Mouse (Mus musculus): ENCODE data around the gene Grip2. TPM values are rescaled to one million over a fixed set of nuclear protein-coding genes. Genes with fewer than 3 reads are reported as not detected.
A peak's percentile ranks its signal among the peaks of the same experiment; 100 is the strongest.

The Grip2 gene
- total RNA-seq, 2 experiments from 2014 or later, result 7.2 to 7.4 TPM

- peak; percentile 91 to 95 for DNase-seq
Observed at GRCm38 (mm10) chr6:91729677-91730127, 97.3 kb downstream of the Grip2 start.

GRCm38 (mm10) chr6:91728939-91729619 is 98.0 kb downstream of the Grip2 start:
- DNase-seq, result peak in 1 of 2 experiments; percentile 36

- DNase-seq, result peak; percentile 46 to 60
Observed at GRCm38 (mm10) chr6:91727361-91727760, 99.7 kb downstream of the Grip2 start.

GRCm38 (mm10) chr6:91721215-91721701 is 105.8 kb downstream of the Grip2 start:
- DNase-seq, result peak; percentile 62 to 89

DNA sequence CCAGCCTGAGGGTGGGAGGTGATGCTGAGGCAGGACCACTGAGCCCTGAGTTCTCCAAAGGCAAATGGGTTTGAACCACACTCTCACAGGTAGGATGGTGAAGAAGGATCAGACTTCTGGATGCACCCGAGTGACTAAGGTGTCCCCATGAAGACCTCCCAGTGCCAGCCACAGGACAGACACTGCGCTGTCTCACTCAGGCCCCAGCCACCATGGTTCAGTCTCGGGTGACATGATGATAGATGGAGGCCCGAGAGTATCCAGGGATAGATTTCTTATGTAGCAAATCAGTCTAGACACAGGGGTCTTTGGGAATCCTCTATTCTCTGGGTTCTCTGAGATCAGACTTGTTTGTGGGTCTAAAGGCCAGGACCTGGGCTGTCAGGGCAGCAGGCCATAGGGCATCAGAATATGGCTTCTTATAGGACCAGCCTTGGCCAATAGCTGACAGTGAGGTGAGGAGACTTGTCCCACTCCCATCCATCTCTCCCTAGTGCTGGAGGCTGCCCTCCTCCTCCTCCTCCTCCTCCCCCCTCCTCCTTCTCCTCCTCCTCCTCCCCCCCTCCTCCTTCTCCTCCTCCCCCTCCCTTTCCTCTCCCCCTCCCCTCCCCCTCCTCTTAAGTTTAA is 106.3 kb downstream of the Grip2 start:
- no peak for DNase-seq

DNA sequence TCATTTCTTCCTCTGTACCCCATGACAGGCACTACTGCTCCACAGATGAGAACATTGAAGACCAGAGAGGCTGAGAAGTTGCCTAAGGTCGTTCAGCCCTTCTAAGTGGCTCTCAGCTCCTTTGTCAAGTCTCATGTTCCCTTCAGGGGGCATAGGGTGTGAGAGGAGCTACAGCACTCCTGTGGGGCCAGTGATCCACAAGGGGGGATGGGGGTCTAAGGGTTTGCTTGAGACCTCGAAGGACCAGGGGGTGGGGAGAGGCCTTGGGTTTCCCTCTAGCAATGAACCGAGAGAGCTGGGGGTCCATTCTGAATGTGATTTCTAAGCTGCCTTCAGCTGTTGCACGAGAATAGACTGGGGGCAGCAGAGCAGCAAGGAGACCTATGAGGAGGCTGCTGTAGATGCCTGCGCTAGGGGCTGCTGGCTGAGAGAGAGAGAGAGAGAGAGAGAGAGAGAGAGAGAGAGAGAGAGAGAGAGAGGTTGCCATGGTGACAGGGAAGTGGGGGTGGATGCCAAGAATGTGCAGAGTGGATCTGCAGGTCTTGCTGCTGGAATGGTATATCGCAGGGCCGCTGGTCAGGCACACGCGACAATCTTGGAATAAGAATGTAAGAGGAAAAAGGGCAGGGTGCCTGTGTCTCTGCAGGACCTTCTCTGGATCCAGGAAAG is 107.1 kb downstream of the Grip2 start:
- DNase-seq, result no peak

DNA sequence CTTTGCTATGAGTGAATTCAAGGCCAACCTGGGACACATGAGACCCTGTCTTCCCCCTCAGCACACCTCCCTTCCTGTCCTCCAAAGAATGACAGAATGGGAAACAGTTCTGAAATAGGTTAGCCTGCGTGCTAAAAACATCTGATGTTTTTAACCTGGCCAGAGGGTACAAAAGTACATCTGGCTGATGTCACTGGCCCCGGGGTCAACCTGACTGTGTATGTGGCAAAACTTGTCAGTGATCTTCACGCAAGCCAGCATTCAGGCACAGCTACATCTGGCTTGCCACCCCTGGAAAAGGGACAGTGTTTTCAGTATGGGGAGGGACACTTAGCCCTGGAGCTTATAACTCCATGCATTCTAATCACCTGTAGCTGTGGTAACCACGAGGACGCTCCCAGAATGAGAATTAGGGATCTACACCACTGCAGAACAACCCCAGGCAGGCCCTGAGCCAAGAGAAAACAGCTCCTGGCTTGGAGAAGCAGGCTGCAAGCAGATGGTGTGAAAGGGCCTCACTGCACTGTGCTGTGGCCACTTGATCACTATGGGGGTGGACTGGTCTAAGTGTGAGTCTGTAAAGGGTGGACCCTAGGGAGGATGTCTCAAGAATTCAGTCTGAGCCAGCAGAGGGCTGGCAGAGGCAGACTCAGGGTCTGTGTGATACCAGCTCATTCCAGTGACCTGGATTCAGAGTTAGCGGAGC is 107.9 kb downstream of the Grip2 start:
- peak; percentile 56 to 64 for DNase-seq

- DNase-seq, result no peak
Observed at GRCm38 (mm10) chr6:91718603-91719002, 108.4 kb downstream of the Grip2 start.

GRCm38 (mm10) chr6:91718067-91718466 is 109.0 kb downstream of the Grip2 start:
- no peak for DNase-seq

- DNase-seq, result peak in 1 of 2 experiments; percentile 68
Observed at GRCm38 (mm10) chr6:91715988-91716810, 110.9 kb downstream of the Grip2 start.

DNA sequence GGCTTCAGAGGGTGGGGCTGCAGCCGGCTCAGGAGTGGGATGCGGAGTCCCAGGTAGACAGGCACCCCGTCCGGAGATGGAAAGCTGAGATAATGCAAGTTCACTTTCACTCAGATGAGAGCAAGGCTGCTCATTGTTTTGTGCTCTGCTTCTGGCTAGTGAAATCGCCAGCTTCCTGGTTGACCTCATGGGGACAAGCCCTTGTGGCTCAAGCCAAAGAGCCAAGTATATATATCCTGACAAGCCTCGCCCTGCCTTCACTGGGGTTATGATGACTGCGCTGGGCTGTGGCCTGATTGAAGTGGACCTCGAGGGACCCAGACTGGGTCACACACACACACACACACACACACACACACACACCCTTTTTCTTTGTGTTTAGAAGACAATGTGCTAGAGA is 112.0 kb downstream of the Grip2 start:
- peak; percentile 66 to 88 for DNase-seq

DNA sequence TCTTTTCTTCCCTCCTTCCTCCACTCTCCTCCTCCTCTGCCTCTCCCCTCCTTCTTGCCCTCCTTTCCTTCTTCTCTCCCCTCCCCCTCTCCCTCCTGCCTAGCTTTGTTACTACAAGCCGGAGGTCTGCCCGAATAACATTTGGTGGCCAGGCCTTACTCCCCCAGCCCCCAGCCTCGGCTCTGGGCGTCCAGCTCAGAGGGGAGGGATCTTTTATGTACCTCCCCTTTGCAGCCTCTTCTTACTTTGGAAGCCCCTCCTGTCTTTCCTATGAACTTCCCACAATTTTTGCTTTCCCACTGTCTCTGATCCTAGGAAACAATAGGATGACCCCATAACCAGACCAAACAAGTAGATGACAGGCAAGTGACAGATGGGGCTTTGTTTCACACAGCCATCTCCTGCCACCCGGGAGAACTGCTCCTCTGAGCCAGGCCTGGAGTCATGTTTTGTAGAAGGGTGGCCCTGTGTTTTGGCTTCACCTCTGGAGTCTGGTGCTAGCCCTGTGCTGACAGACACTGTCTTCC is 113.6 kb downstream of the Grip2 start:
- no peak for DNase-seq

DNA sequence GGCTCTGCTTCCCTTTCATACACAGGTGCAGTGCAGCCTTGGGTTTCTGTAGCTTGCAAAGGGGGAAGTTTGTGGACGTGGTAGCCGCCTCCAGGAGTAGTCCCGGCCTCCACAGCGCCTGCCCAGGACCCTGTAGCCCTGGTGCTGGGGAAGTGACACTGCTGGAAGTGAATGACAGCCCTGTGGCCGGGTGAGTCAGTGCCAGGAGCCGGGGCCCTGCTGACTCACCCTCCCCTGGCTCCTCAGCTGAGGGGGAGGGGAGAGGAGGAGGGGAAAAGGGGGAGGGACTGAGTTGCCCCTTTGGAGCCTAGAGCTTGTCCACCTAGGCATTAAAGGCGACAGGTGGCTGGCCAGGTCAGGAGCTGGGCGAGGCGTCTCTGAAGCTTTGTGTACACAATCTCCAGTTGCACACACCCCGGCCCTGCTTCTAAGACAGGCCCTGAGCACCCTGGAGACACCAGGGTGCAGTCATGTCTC is 114.2 kb downstream of the Grip2 start:
- DNase-seq, result peak in 1 of 2 experiments; percentile 83

DNA sequence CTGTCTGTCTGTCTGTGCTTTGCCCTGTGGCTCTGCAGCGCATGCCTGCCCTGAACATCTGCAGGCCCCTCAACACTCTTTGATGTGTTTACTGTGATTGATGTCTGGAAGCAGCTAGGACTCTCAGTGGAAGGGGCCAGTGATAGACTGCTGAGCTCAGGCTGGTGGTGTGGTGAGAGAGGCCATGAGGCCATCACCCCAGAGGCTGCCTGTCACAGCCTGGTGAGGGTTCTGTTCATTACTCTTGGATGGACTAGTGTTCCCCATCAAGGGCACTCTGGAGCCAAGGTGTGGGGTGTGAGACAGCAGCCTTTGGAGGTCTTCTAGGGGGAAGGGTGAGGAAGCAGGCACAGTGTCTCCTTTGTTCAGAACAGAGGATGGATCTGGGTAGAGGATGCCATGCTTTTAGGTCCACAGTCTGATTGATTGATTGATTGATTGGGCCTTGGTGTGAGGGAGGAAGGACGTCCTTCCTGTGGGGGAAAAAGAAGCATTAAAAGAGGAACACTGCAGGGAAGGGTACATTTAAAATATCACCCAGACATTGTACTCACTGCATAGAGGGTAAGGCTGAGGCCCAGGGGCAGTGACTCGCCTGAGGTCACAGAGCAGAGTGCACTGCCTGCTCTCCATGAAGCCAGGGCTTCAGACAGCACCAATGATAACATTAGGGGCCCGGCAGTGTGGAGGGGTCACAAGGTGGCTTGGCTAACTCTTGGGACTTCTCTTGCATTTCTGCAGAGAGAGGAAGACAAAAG is 114.8 kb downstream of the Grip2 start:
- no peak for DNase-seq

Other genes starting within 250 kb of the Grip2 start
- 10 to 100 TPM; 53.1 to 54.8 TPM for gene Slc6a6, start 143.2 kb downstream of the Grip2 start, total RNA-seq (2021)
- gene Ccdc174, start 50.8 kb upstream of the Grip2 start, total RNA-seq (2021), result 10 to 100 TPM in 1 of 2 experiments, 1 to 10 TPM in 1; 9.8 to 13.1 TPM
- gene 4930590J08Rik, start 75.6 kb upstream of the Grip2 start, total RNA-seq (2021), result under 1 TPM; 0.60 to 0.67 TPM
- 10 to 100 TPM; 20.4 to 22.3 TPM for gene Fgd5, start 151.6 kb upstream of the Grip2 start, total RNA-seq (2021)